Mouse (Mus musculus) layer of hippocampus, postnatal 10 days (tissue): ENCODE data around the gene Mul1. TPM values are rescaled to one million over a fixed set of nuclear protein-coding genes. Genes with fewer than 3 reads are reported as not detected.
"Not testable (repeated sequence)": the region's sequence is repeated elsewhere in the genome, so short reads cannot be mapped to it uniquely, and the experiment has no call there.

Source experiments
- DNase-seq, 2 experiments: peaks; one replicate each; pipeline ENCODE4 v3.0.0; 2021; ENCODE audit warnings: low spot score in 2 of 2
- long read RNA-seq: library from polyadenylated mRNA; stranded (forward); transcript quantifications from one replicate; pipeline ENCODE4 v2.0.0, GENCODE M21; 2023
- total RNA-seq, 2 experiments: library from RNA; stranded (reverse); gene quantifications; 2 replicates each; pipeline ENCODE4 v1.2.3; 2021

Mul1 gene
- total RNA-seq, result 10 to 100 TPM; 39.1 to 43.4 TPM
- long read RNA-seq, transcript Mul1-201 (4 exons, 3,733 nt), result major isoform, 18 of 34 reads
- long read RNA-seq, partial matches to known transcripts, result 4 of 34 reads
- long read RNA-seq, other reads (novel, unspliced or antisense), result 12 of 34 reads

- peak; percentile 96 to 97 for DNase-seq
Observed at GRCm38 (mm10) chr4:138434347-138435316, at the start of gene Mul1. Gene Mul1 (plus strand): TSS chr4:138434671.

- DNase-seq, result no peak
Observed at GRCm38 (mm10) chr4:138393703-138394102, 40.8 kb upstream of the Mul1 start.

- DNase-seq, result peak; percentile 48 to 63
Observed at GRCm38 (mm10) chr4:138395087-138395970, 39.1 kb upstream of the Mul1 start.

- DNase-seq, result peak; percentile 61 to 72
Observed at GRCm38 (mm10) chr4:138395971-138396645, 38.4 kb upstream of the Mul1 start, which contains the start of gene Fam43b. Gene Fam43b (minus strand): TSS chr4:138396528.

GRCm38 (mm10) chr4:138396711-138397110 lies 37.8 kb upstream of the Mul1 start:
- DNase-seq, result no peak

GRCm38 (mm10) chr4:138404806-138405205 lies 29.7 kb upstream of the Mul1 start:
- DNase-seq, result peak in 1 of 2 experiments; percentile 14

- no peak for DNase-seq
Observed at GRCm38 (mm10) chr4:138407479-138408194, 26.8 kb upstream of the Mul1 start.

- no peak for DNase-seq
Observed at GRCm38 (mm10) chr4:138411011-138411410, 23.5 kb upstream of the Mul1 start.

- no peak for DNase-seq
Observed at GRCm38 (mm10) chr4:138411504-138412121, 22.9 kb upstream of the Mul1 start.

GRCm38 (mm10) chr4:138414725-138415124 lies 19.7 kb upstream of the Mul1 start:
- peak; percentile 28 to 44 for DNase-seq

GRCm38 (mm10) chr4:138415991-138416390 lies 18.5 kb upstream of the Mul1 start:
- no peak for DNase-seq

GRCm38 (mm10) chr4:138416414-138416813 lies 18.1 kb upstream of the Mul1 start:
- DNase-seq, result no peak

- DNase-seq, result no peak
Observed at GRCm38 (mm10) chr4:138417882-138418281, 16.6 kb upstream of the Mul1 start.

GRCm38 (mm10) chr4:138418340-138418957 lies 16.0 kb upstream of the Mul1 start:
- no peak for DNase-seq

GRCm38 (mm10) chr4:138425028-138425427 lies 9.4 kb upstream of the Mul1 start:
- DNase-seq, result no peak

- not testable (repeated sequence) for DNase-seq
Observed at GRCm38 (mm10) chr4:138425604-138426003, 8.9 kb upstream of the Mul1 start.

GRCm38 (mm10) chr4:138426778-138427705 lies 7.4 kb upstream of the Mul1 start:
- DNase-seq, result peak; percentile 96 to 97

GRCm38 (mm10) chr4:138429778-138430177 lies 4.7 kb upstream of the Mul1 start:
- DNase-seq, result peak; percentile 63 to 66
